Mouse (Mus musculus) left cerebral cortex, postnatal 14 days (tissue): ENCODE measurements at regions not wholly inside any gene's neighbourhood (a gene's known extent, or its start where the extent isn't known, plus 50 kb on each side); places are given as distances from the start of the nearest gene placed in this dataset.

Source experiments
- DNase-seq, 2 experiments: peaks; one replicate each; pipeline ENCODE4 v3.0.0; 2021 to 2022; ENCODE audit warnings: low spot score in 2 of 2, mixed read lengths in 1 of 2
- intact Hi-C: fragments of 180-260 bp; cut with DNase I; formaldehyde crosslinking; loops from one replicate; pipeline ENCODE4 v1.15.1; 2025

DNA sequence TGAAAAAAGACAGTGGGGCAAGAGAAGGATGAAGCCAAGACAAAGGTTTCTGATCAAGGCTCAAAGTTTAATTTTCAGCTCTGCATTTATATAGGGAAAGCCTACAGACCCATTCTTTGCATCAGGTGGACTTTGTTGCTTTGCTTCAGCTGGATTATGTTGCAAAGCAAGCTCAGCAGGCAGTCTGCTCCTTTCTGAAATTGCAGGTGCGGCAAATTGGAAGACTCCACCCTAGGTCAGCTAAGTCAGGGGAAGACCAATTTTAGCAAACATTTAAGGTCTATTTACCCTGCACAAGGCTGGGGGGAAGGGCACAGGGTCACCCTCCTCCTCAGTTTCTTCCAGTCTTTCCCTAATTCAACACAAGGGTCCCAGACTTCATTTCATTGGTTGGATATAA, 502.3 kb downstream of the Sh2d4b start:
- intact Hi-C loops = no loop called here
- DNase-seq = no peak

DNA sequence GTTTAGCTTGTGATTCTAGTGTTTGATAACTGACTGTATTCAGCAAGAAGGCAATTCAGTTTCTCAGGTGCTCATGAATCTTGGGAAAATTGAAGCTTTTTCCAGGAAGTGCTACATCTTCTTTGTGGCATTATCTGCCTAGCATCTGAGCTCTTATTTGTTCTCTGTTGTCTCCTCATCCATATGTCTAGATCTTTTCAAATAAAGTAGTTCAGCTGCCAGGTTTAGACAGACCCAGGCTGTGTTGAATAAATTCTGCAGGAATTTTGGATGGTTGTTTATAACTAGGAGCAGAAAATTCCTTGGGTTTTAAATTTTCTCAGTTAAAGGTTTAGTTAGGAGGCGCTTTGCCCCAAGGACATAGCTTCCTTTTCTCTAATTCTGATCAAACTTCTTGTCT, 511.5 kb downstream of the Sh2d4b start:
- peak in 1 of 2 experiments; percentile 1 for DNase-seq
- intact Hi-C loops = no loop called here

DNA sequence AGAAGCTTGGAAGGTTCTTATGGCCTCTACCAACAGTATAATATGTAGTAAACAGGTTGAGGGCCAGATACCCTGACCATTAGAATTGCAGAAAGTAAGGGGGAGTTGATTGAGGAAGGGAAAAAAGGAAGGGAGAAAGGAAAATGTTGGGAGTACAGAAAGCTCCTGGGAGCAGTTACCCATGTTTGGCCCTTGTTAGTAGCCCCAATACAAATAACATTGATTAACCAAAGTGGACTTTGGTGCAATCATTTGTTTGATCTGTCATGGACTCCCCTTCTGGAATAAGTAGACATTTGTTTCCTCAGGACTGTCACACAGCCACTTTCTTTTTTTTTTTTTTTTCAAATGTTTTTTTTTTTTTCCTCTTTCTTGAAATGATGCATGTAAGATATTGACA, 513.4 kb downstream of the Sh2d4b start:
- no peak for DNase-seq
- intact Hi-C loops = no loop called here

GRCm38 (mm10) chr14:40364342-40364741, 528.7 kb downstream of the Sh2d4b start:
- intact Hi-C loops = no loop called here
- DNase-seq = no peak

GRCm38 (mm10) chr14:40362838-40363237, 530.2 kb downstream of the Sh2d4b start:
- no peak for DNase-seq
- intact Hi-C loops = no loop called here
